9 mouse cellular contexts compared by ENCODE assay signal in genomic region chr12:66470868-66471267, GRCm38 (mm10).
DNase-seq lines count a peak whose midpoint lies in the region; TF ChIP-seq lines count a peak whose summit lies in the region.
"Had no signal": no experiment of that assay in that cellular context is flagged by ENCODE, and none has a peak within 500 bp of the region (broad histone marks: within the 10 kb centered on the region; RNA-seq: fewer than 3 reads in every experiment).

No protein-coding gene starts in this region.

- TF ChIP-seq CTCF in layer of hippocampus, adult 2 months (conservative IDR thresholded peaks at IDR 0.05): no peak

- peak; percentile 46 to 57 for DNase-seq in cerebellum, postnatal 10 days
- DNase-seq in cerebellum, adult 11-12 months: no peak
- peak; percentile 4 for DNase-seq in right cerebral cortex, adult 18-20 months
- DNase-seq in right cerebral cortex, postnatal 36 days (ENCODE audit: low spot score in 2 of 2): no peak
- DNase-seq in layer of hippocampus, adult 2 months (ENCODE audit: low spot score in 2 of 2): peak; percentile 12 to 29
- DNase-seq in telencephalon, adult 2 months (ENCODE audit: low read depth, low spot score): peak; percentile 27
- no peak for DNase-seq in gastrocnemius, postnatal 4 days (ENCODE audit: low spot score in 2 of 2)
- DNase-seq in cerebellum, adult 9-10 months: no peak
- DNase-seq: kidney, adult 18-20 months had no signal

- H3K27ac ChIP-seq in layer of hippocampus, adult 2 months: peak overlapping the region; percentile 72

- H3K4me3 ChIP-seq in layer of hippocampus, adult 2 months: peak overlapping the region; percentile 14

Comparison
In these comparisons a context has a peak if more than half of its experiments do, and no peak if none do; other contexts are left out.
1. DNase-seq: peak in cerebellum, postnatal 10 days (2 of 2), right cerebral cortex, adult 18-20 months (single experiment), layer of hippocampus, adult 2 months (2 of 2) and telencephalon, adult 2 months (single experiment); none in cerebellum, adult 11-12 months (single experiment), right cerebral cortex, postnatal 36 days (0 of 2), gastrocnemius, postnatal 4 days (0 of 2) and cerebellum, adult 9-10 months (single experiment).